Mouse (Mus musculus) bone marrow macrophage, adult 2 months (primary cell): ENCODE measurements at regions not wholly inside any gene's neighbourhood (a gene's known extent, or its start where the extent isn't known, plus 50 kb on each side); places are given as distances from the start of the nearest gene placed in this dataset.

ENCODE experiments used
- H3K27ac ChIP-seq: 2 replicates; pipeline ENCODE4 v1.5.1; 2012; ENCODE audit warnings: low read depth, low read length; ENCODE audit not compliant: insufficient read depth
- H3K4me1 ChIP-seq: 2 replicates; pipeline ENCODE4 v1.6.1; 2012; ENCODE audit warnings: low read length; ENCODE audit not compliant: control insufficient read depth, insufficient read depth
- H3K4me3 ChIP-seq: 2 replicates; pipeline ENCODE4 v1.5.1; 2012; ENCODE audit warnings: mild to moderate bottlenecking, low read length, moderate library complexity; ENCODE audit not compliant: insufficient read depth
- CTCF ChIP-seq: IDR thresholded peaks from 2 replicates; pipeline ENCODE4 v1.5.1; 2012; ENCODE audit warnings: low read depth, mild to moderate bottlenecking, low read length, moderate library complexity
- POLR2A ChIP-seq: IDR thresholded peaks from 2 replicates; pipeline ENCODE4 v1.6.1; 2012; ENCODE audit warnings: mild to moderate bottlenecking, low read depth, low read length, borderline replicate concordance

GRCm38 (mm10) chr2:72674229-72674628 is 198.3 kb downstream of the Cdca7 start:
- TF ChIP-seq CTCF = no peak
- no peak for TF ChIP-seq POLR2A
- no peak overlapping the region for H3K27ac ChIP-seq
- H3K4me1 ChIP-seq = no peaks in the 10 kb centered on the region
- H3K4me3 ChIP-seq = no peak overlapping the region

DNA sequence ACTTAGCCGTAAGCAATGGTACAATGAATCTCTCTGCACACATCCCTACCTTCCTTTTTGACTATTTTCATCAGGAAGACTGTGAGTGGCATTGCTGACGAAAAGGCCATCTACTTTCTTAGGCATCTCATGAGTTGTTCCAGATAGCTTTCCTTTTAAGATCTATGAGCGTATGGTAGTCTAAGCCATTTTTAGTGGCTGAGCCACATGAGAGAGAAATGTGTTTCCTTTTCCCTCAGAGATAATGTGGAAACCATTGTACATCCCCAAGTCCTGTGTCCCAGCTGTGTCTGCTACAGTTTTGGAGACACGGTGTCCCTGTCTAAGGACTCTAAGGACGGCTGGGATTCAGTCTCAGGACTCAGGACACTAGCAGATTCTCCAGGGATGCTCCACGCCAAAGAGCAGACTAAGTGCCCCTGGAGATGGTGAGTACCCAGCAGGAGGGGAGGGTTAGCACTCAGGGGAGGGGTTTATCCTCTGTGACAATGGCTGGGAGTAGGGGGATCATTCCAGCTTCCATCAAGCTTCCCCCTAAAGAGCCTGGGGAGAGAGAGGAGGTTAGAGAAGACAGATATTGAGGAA is 199.0 kb downstream of the Cdca7 start:
- no peaks in the 10 kb centered on the region for H3K4me1 ChIP-seq
- no peak for TF ChIP-seq CTCF
- TF ChIP-seq POLR2A = no peak
- H3K27ac ChIP-seq = no peak overlapping the region
- no peak overlapping the region for H3K4me3 ChIP-seq

- Histone ChIP-seq H3K27ac (no peak overlapping the region), H3K4me1 (no peaks in the 10 kb centered on the region), H3K4me3 (no peak overlapping the region)
- TF ChIP-seq CTCF = no peak
- TF ChIP-seq POLR2A = no peak
Measured at GRCm38 (mm10) chr2:72677731-72678130, 201.8 kb downstream of the Cdca7 start.

GRCm38 (mm10) chr2:72688031-72688430 is 212.1 kb downstream of the Cdca7 start:
- Histone ChIP-seq H3K4me1 (no peaks in the 10 kb centered on the region), H3K4me3 (no peak overlapping the region), H3K27ac (no peak overlapping the region)
- TF ChIP-seq CTCF = no peak
- TF ChIP-seq POLR2A = no peak

DNA sequence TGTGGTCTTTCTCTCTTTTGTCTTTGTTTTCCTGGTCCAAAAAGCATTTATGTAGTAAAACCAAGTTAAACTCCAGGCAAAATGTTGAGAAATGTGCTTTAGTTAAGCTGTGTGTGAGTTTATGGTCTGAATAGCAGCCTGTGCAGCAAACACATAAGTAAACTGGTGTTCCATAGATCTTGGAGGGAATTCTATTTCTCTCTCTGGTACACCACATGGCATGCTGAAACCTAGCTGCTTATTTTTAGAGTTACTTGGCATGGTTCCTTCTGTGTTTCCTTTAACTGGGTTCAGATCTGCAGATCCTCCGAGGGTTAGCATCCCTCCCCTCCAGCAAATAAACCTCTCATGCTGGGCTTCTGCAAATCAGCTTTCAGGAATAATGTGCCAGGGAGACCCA is 225.1 kb downstream of the Cdca7 start:
- H3K27ac ChIP-seq = no peak overlapping the region
- H3K4me1 ChIP-seq = no peaks in the 10 kb centered on the region
- no peak overlapping the region for H3K4me3 ChIP-seq
- TF ChIP-seq CTCF = no peak
- no peak for TF ChIP-seq POLR2A

- no peak overlapping the region for H3K4me3 ChIP-seq
- H3K4me1 ChIP-seq = no peaks in the 10 kb centered on the region
- TF ChIP-seq POLR2A (no peak), CTCF (no peak)
- no peak overlapping the region for H3K27ac ChIP-seq
Measured at GRCm38 (mm10) chr2:72703238-72703637, 227.3 kb downstream of the Cdca7 start.

- no peak for TF ChIP-seq CTCF
- TF ChIP-seq POLR2A = no peak
- Histone ChIP-seq H3K4me1 (no peaks in the 10 kb centered on the region), H3K27ac (no peak overlapping the region), H3K4me3 (no peak overlapping the region)
Measured at GRCm38 (mm10) chr2:72707676-72708659, 232.0 kb downstream of the Cdca7 start.

DNA sequence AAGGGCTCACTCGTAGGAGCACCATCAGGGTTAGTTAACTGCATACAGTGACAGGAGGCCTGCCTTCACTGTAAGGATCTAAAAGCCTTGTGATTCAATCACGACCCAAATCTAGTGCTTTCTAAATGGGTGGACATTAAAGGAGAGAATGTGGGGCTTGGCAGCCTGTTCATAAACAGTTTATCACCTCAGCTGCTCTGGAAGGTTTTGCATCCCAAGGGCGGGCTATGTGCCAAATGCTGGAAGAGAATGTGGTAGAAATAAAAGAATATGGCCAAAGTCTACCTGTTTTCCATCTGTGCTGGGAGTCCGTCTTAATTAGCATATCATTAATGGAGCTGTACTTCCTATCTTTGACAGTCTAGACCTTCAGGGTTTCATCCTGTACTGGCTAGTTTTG is 241.0 kb downstream of the Cdca7 start:
- TF ChIP-seq CTCF (no peak), POLR2A (no peak)
- Histone ChIP-seq H3K27ac (no peak overlapping the region), H3K4me3 (no peak overlapping the region), H3K4me1 (no peaks in the 10 kb centered on the region)

GRCm38 (mm10) chr2:72728699-72729098 is 251.5 kb downstream of the Sp3 start:
- Histone ChIP-seq H3K27ac (no peak overlapping the region), H3K4me3 (no peak overlapping the region), H3K4me1 (no peaks in the 10 kb centered on the region)
- TF ChIP-seq POLR2A (no peak), CTCF (peak; percentile 31; the same call in 1 of the 2 replicates)

- H3K4me1 ChIP-seq = no peaks in the 10 kb centered on the region
Measured at GRCm38 (mm10) chr2:72733371-72733770, 246.9 kb downstream of the Sp3 start.

More at GRCm38 (mm10) chr2:72733371-72733770, 246.9 kb downstream of the Sp3 start:
- Histone ChIP-seq H3K4me3 (no peak overlapping the region), H3K27ac (no peak overlapping the region)
- no peak for TF ChIP-seq CTCF
- TF ChIP-seq POLR2A = no peak
